Mouse (Mus musculus): Measurements from ENCODE around the gene Fbxo27. TPM values are rescaled to one million over a fixed set of nuclear protein-coding genes. Genes with fewer than 3 reads are reported as not detected.
"Not testable (repeated sequence)": the region's sequence is repeated elsewhere in the genome, so short reads cannot be mapped to it uniquely, and the experiment has no call there.

Fbxo27 gene
- polyA plus RNA-seq, 1 experiment from 2014 or later, result 6.3 TPM

DNA sequence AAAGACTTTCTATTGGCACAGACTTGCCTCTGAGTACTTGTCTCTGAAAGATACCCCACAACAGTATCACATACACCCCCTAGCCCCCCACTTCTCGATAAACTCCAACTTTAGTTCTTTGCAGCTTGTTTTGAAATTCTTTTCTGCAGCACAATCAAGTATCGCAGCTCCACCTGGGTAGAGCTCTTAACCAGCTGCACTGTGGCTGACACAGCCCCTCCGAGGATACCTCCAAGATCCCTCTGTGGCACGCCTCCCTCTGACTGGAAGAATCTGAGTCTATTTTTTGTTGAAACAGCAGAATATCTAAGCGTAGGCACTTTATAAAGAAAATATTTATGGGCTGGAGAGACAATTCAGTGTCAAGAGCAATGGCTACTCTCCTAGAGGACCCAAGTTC is 20.4 kb upstream of the Fbxo27 start:
- no peaks in the 10 kb centered on the region for H3K27me3 ChIP-seq (ENCODE audit: control insufficient read depth, insufficient read depth, low read length)
- H3K9me3 ChIP-seq (ENCODE audit: control insufficient read depth, low read depth, low read length), result no peaks in the 10 kb centered on the region
- no peaks in the 10 kb centered on the region for H3K4me1 ChIP-seq (ENCODE audit: control insufficient read depth, insufficient read depth, low read length)
- no peak overlapping the region for H3K4me2 ChIP-seq (replicated peaks; ENCODE audit: low read depth, low read length)
- H3K27ac ChIP-seq (ENCODE audit: low read length), result no peak overlapping the region
- no peak for ATAC-seq (ENCODE audit: insufficient number of reproducible peaks, insufficient read depth, low FRiP score, low read depth)
- no peaks in the 10 kb centered on the region for H3K36me3 ChIP-seq (ENCODE audit: control insufficient read depth, insufficient read depth, low read length)
- WGBS, result 82% methylated on average over 5 of the region's 5 CpGs
- no peak overlapping the region for H3K4me3 ChIP-seq (ENCODE audit: low read depth, low read length)
- no peak overlapping the region for H3K9ac ChIP-seq (replicated peaks; ENCODE audit: low read depth, low read length)

DNA sequence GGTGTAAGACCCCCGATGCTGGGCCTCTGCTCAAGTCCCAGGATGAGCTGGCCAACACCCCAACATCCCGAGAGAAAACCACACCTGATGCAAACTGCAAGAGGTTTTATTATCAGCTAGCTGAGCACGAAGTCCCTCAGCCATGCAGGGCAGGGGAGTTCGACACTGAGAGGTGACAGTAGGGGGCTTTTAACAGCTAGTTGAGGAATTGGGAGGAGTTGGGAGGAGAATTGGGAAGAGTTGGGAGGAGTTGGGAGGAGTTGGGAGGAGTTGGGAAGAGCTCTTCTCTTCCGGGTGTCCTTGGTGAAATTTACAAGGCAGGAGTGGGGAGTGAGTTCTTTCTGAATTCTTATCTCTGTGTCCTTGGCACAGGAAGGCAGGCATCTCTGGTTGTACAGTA is 19.9 kb upstream of the Fbxo27 start:
- WGBS, result 55% methylated on average over 5 of the region's 5 CpGs
- not testable (repeated sequence) for H3K4me2 ChIP-seq (replicated peaks; ENCODE audit: low read depth, low read length); H3K9me3 ChIP-seq (ENCODE audit: control insufficient read depth, low read depth, low read length); H3K4me1 ChIP-seq (ENCODE audit: control insufficient read depth, insufficient read depth, low read length); H3K9ac ChIP-seq (replicated peaks; ENCODE audit: low read depth, low read length); ATAC-seq (ENCODE audit: insufficient number of reproducible peaks, insufficient read depth, low FRiP score, low read depth); H3K36me3 ChIP-seq (ENCODE audit: control insufficient read depth, insufficient read depth, low read length); H3K27ac ChIP-seq (ENCODE audit: low read length); H3K27me3 ChIP-seq (ENCODE audit: control insufficient read depth, insufficient read depth, low read length); H3K4me3 ChIP-seq (ENCODE audit: low read depth, low read length)

DNA sequence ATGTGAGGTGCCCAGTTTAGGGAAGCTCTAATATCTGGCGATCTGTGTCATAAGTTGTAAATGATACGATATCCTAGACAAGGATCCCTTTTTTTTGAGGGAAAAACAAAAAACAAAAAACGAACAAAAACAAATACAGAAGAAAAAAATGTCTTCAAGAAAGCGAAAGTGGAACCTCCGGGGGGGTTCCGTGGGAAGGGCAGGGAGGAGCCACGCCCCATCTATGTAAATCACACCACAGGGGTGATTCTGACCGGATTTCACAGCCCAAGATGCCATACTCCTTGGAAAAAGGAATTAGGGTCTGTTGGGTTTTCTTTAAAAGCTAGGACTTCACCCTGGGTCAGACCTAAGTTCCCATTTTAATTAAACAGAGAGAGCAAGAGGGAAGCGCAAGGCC is 17.7 kb upstream of the Fbxo27 start:
- WGBS, result 72% methylated on average over 9 of the region's 9 CpGs
- H3K4me3 ChIP-seq (ENCODE audit: low read depth, low read length), result no peak overlapping the region
- H3K9ac ChIP-seq (replicated peaks; ENCODE audit: low read depth, low read length), result no peak overlapping the region
- no peak overlapping the region for H3K27ac ChIP-seq (ENCODE audit: low read length)
- no peaks in the 10 kb centered on the region for H3K27me3 ChIP-seq (ENCODE audit: control insufficient read depth, insufficient read depth, low read length)
- no peaks in the 10 kb centered on the region for H3K4me1 ChIP-seq (ENCODE audit: control insufficient read depth, insufficient read depth, low read length)
- no peak overlapping the region for H3K4me2 ChIP-seq (replicated peaks; ENCODE audit: low read depth, low read length)
- H3K36me3 ChIP-seq (ENCODE audit: control insufficient read depth, insufficient read depth, low read length), result no peaks in the 10 kb centered on the region
- H3K9me3 ChIP-seq (ENCODE audit: control insufficient read depth, low read depth, low read length), result no peaks in the 10 kb centered on the region
- no peak for ATAC-seq (ENCODE audit: insufficient number of reproducible peaks, insufficient read depth, low FRiP score, low read depth)

DNA sequence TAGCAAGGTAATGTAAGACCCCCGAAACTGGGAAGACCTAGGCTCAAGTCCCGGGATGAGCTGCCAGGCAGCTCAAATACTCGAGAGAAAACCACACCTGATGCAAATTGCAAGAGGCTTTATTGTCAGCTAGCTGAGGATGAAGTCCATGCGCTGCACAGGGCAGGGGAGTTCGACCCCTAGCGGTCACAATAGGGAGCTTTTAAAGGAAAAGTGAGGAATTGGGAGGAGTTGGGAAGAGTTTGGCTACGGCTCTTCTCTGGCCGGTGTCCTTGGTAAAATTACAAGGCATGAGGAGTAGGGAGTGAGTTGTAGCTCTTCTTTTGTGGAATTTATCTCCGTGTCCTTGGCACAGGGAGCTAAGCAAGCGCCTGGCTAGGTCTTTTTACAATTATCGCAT is 16.9 kb upstream of the Fbxo27 start:
- no peak overlapping the region for H3K27ac ChIP-seq (ENCODE audit: low read length)
- H3K4me2 ChIP-seq (replicated peaks; ENCODE audit: low read depth, low read length), result no peak overlapping the region
- no peaks in the 10 kb centered on the region for H3K36me3 ChIP-seq (ENCODE audit: control insufficient read depth, insufficient read depth, low read length)
- no peak overlapping the region for H3K9ac ChIP-seq (replicated peaks; ENCODE audit: low read depth, low read length)
- ATAC-seq (ENCODE audit: insufficient number of reproducible peaks, insufficient read depth, low FRiP score, low read depth), result no peak
- 40% methylated on average over 11 of the region's 11 CpGs for WGBS
- H3K4me1 ChIP-seq (ENCODE audit: control insufficient read depth, insufficient read depth, low read length), result no peaks in the 10 kb centered on the region
- no peak overlapping the region for H3K4me3 ChIP-seq (ENCODE audit: low read depth, low read length)
- no peaks in the 10 kb centered on the region for H3K9me3 ChIP-seq (ENCODE audit: control insufficient read depth, low read depth, low read length)
- H3K27me3 ChIP-seq (ENCODE audit: control insufficient read depth, insufficient read depth, low read length), result no peaks in the 10 kb centered on the region

DNA sequence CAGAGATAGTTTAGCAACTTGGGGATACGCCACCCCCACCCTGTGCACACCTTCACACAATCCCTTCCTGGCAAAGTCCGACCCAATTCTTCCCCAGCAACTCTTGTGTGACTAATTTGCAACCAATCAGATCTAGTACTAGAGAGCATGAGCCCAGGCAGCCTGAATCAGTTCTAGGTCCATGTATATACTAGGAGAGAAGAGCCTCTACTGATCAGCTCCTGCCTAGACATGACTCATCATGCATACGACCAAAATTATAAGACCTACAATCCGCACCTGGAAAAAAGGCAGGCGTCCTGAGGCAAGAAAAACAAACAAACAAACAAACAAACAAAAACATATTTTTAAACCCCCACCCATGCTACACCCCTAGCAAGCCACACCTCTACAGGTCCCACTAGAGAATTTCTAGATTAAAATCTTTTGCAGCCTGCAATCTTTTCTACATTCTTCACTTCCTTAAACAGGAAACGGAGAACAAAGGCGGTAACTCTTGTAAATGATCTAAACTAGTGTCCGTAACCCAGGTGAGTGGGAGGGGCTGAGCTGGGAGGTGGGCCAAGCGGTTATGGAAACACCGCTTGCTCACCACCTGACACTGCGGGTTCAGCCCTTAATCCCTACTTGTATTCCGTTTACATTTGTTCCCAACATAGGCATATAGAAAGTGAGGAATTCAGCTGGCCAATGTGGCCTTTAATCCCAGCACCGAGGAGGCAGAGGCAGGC is 15.7 kb upstream of the Fbxo27 start:
- Histone ChIP-seq H3K9ac (replicated peaks; ENCODE audit: low read depth, low read length) (no peak overlapping the region), H3K4me2 (replicated peaks; ENCODE audit: low read depth, low read length) (no peak overlapping the region), H3K36me3 (ENCODE audit: control insufficient read depth, insufficient read depth, low read length) (no peaks in the 10 kb centered on the region), H3K27ac (ENCODE audit: low read length) (no peak overlapping the region), H3K9me3 (ENCODE audit: control insufficient read depth, low read depth, low read length) (no peaks in the 10 kb centered on the region), H3K4me1 (ENCODE audit: control insufficient read depth, insufficient read depth, low read length) (no peaks in the 10 kb centered on the region), H3K27me3 (ENCODE audit: control insufficient read depth, insufficient read depth, low read length) (no peaks in the 10 kb centered on the region), H3K4me3 (ENCODE audit: low read depth, low read length) (no peak overlapping the region)
- no peak for ATAC-seq (ENCODE audit: insufficient number of reproducible peaks, insufficient read depth, low FRiP score, low read depth)
- 73% methylated on average over 13 of the region's 13 CpGs for WGBS

DNA sequence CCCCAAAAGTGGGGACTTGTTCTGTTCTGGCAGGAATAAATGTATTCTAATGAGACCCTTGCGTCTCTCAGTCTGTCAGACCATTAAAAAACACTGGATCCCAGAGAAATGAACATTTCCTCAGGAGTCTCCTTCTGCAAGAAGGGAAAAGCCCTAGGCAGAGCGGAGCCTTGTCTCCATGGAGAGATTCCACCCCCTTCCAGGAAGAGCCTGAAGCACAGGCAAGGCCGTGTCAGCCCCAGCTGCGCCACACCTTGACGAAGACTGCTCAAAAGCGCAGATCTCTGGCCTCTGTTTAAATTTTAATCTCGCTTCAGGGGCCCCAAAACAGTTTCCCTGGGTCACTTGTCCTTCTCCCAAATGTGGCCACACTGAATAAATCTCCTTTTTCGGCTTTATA is 15.0 kb upstream of the Fbxo27 start:
- Histone ChIP-seq H3K4me3 (ENCODE audit: low read depth, low read length) (no peak overlapping the region), H3K4me1 (ENCODE audit: control insufficient read depth, insufficient read depth, low read length) (no peaks in the 10 kb centered on the region), H3K4me2 (replicated peaks; ENCODE audit: low read depth, low read length) (no peak overlapping the region), H3K27me3 (ENCODE audit: control insufficient read depth, insufficient read depth, low read length) (no peaks in the 10 kb centered on the region), H3K9me3 (ENCODE audit: control insufficient read depth, low read depth, low read length) (no peaks in the 10 kb centered on the region), H3K9ac (replicated peaks; ENCODE audit: low read depth, low read length) (no peak overlapping the region), H3K27ac (ENCODE audit: low read length) (no peak overlapping the region), H3K36me3 (ENCODE audit: control insufficient read depth, insufficient read depth, low read length) (no peaks in the 10 kb centered on the region)
- ATAC-seq (ENCODE audit: insufficient number of reproducible peaks, insufficient read depth, low FRiP score, low read depth), result no peak
- 91% methylated on average over 8 of the region's 8 CpGs for WGBS

DNA sequence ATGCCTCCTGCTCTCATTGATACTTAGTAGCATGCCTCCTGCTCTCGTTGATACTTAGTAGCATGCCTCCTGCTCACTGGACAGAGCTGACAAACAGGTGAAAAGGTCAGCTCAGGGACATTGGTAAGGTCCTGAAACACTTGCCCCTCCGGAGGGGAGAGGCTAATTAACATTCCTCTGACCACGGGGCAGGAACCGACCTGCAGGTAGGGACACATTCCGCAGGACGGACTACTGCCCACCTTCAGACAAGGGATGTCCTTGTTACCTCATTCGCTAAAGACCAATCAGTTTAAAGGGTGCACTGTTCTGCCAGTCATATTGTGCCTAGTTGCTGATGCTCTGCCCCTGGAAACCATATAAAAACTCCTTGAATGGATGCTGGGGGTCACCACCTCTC is 1.6 kb upstream of the Fbxo27 start:
- ATAC-seq (ENCODE audit: insufficient number of reproducible peaks, insufficient read depth, low FRiP score, low read depth), result no peak
- Histone ChIP-seq H3K9me3 (ENCODE audit: control insufficient read depth, low read depth, low read length) (no peaks in the 10 kb centered on the region), H3K4me3 (ENCODE audit: low read depth, low read length) (no peak overlapping the region), H3K4me2 (replicated peaks; ENCODE audit: low read depth, low read length) (no peak overlapping the region), H3K27ac (ENCODE audit: low read length) (no peak overlapping the region), H3K4me1 (ENCODE audit: control insufficient read depth, insufficient read depth, low read length) (peaks cover 3% of the 10 kb centered on the region; the same call in 1 of the 2 replicates), H3K36me3 (ENCODE audit: control insufficient read depth, insufficient read depth, low read length) (no peaks in the 10 kb centered on the region), H3K27me3 (ENCODE audit: control insufficient read depth, insufficient read depth, low read length) (0 out of 2 replicates have a peak, but pooled peaks cover 2% of the 10 kb centered on the region), H3K9ac (replicated peaks; ENCODE audit: low read depth, low read length) (no peak overlapping the region)
- 51% methylated on average over 7 of the region's 7 CpGs for WGBS

DNA sequence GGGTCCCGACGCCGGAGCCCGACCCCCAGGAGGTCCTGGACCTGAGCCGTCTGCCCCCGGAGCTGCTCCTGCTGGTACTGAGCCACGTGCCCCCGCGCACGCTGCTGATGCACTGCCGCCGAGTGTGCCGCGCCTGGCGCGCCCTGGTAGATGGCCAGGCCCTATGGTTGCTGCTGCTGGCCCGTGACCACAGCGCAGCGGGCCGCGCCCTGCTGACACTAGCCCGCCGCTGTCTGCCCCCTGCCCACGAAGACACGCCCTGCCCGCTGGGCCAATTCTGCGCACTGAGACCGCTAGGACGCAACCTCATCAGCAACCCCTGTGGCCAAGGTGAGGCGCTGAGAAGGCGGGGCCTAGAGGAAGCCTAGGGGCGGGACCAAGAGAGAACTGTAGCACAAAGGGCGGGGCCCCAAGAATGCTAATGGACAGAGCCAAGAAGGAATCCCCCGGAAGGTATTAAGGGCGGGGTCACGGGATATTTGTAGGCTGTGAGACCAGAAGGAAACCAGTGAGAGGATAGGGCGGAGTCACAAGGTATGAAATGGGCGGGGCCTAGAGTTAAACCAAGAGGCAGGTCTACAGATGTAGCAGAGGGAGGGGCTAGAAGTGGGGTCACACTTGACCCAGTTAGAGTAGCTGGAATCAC is 795 bp downstream of the Fbxo27 start:
- H3K9me3 ChIP-seq (ENCODE audit: control insufficient read depth, low read depth, low read length), result no peaks in the 10 kb centered on the region
- H3K4me3 ChIP-seq (ENCODE audit: low read depth, low read length), result peak overlapping the region; percentile 45
- H3K9ac ChIP-seq (replicated peaks; ENCODE audit: low read depth, low read length), result peak overlapping the region; percentile 48; the same call in 1 of the 2 replicates
- H3K36me3 ChIP-seq (ENCODE audit: control insufficient read depth, insufficient read depth, low read length), result no peaks in the 10 kb centered on the region
- H3K27me3 ChIP-seq (ENCODE audit: control insufficient read depth, insufficient read depth, low read length), result 0 out of 2 replicates have a peak, but pooled peaks cover 2% of the 10 kb centered on the region
- peak overlapping the region; percentile 90 for H3K4me2 ChIP-seq (replicated peaks; ENCODE audit: low read depth, low read length)
- under 1% methylated on average over 38 of the region's 38 CpGs for WGBS
- no peak overlapping the region for H3K27ac ChIP-seq (ENCODE audit: low read length)
- H3K4me1 ChIP-seq (ENCODE audit: control insufficient read depth, insufficient read depth, low read length), result peaks cover 3% of the 10 kb centered on the region; the same call in 1 of the 2 replicates
- peak; percentile 85 for ATAC-seq (ENCODE audit: insufficient number of reproducible peaks, insufficient read depth, low FRiP score, low read depth)
